Mouse (Mus musculus) myocyte (in vitro differentiated cells): ENCODE results near the gene Tlr7.

Experiments
- CEBPB ChIP-seq: IDR thresholded peaks from 2 replicates; pipeline ENCODE4 v1.6.1; 2011; ENCODE audit warnings: mild to moderate bottlenecking, moderate library complexity; ENCODE audit not compliant: poor library complexity, insufficient read depth, severe bottlenecking
- E2F4 ChIP-seq: IDR thresholded peaks from one replicate; pipeline ENCODE4 v1.6.1; 2011; ENCODE audit warnings: mild to moderate bottlenecking, control low read depth, moderate library complexity; ENCODE audit not compliant: insufficient read depth
- MAX ChIP-seq: IDR thresholded peaks from one replicate; pipeline ENCODE4 v1.6.1; 2011; ENCODE audit warnings: low read depth, mild to moderate bottlenecking, control low read depth
- MYOD1 ChIP-seq, 3 experiments: IDR thresholded peaks; one replicate each; pipeline ENCODE4 v1.6.1; 2011; ENCODE audit warnings: control low read depth in 2 of 3, low read depth in 2 of 3, mild to moderate bottlenecking in 2 of 3, moderate library complexity in 1 of 3; ENCODE audit not compliant: insufficient read length in 2 of 3, control insufficient read depth in 1 of 3
- POLR2A ChIP-seq: IDR thresholded peaks from one replicate; pipeline ENCODE4 v1.6.1; 2011; ENCODE audit warnings: low read depth, mild to moderate bottlenecking, control low read depth, moderate library complexity; ENCODE audit not compliant: insufficient read length
- POLR2AphosphoS2 ChIP-seq: IDR thresholded peaks from one replicate; pipeline ENCODE4 v1.6.1; 2011; ENCODE audit warnings: low read depth, control low read depth; ENCODE audit not compliant: insufficient read length
- SRF ChIP-seq: IDR thresholded peaks from one replicate; pipeline ENCODE4 v1.6.1; 2011; ENCODE audit warnings: low read depth; ENCODE audit not compliant: control insufficient read depth, insufficient read length
- TCF12 ChIP-seq: IDR thresholded peaks from one replicate; pipeline ENCODE4 v1.6.1; 2011; ENCODE audit warnings: mild to moderate bottlenecking, control low read depth; ENCODE audit not compliant: poor library complexity, insufficient read depth, severe bottlenecking
- TCF3 ChIP-seq: IDR thresholded peaks from one replicate; pipeline ENCODE4 v1.6.1; 2011; ENCODE audit warnings: low read depth, control low read depth; ENCODE audit not compliant: insufficient read length
- USF1 ChIP-seq: IDR thresholded peaks from one replicate; pipeline ENCODE4 v1.6.1; 2011; ENCODE audit warnings: low read depth, mild to moderate bottlenecking, control low read depth, moderate library complexity

GRCm38 (mm10) chrX:167332607-167333006 is 2.2 kb upstream of the Tlr7 start:
- TF ChIP-seq POLR2A, result no peak
- TF ChIP-seq POLR2AphosphoS2, result no peak
- TF ChIP-seq CEBPB, result no peak
- no peak for TF ChIP-seq E2F4
- no peak for TF ChIP-seq TCF12
- no peak for TF ChIP-seq MYOD1 (IDR thresholded peaks at IDR 0.05; ENCODE audit: control insufficient read depth in 1 of 3, insufficient read length in 2 of 3, low read depth in 2 of 3)
- TF ChIP-seq USF1, result no peak
- no peak for TF ChIP-seq MAX
- TF ChIP-seq TCF3, result no peak
- no peak for TF ChIP-seq SRF
